Mouse (Mus musculus): ENCODE results near the gene Ptpn3. TPM values are rescaled to one million over a fixed set of nuclear protein-coding genes. Genes with fewer than 3 reads are reported as not detected.
A peak's percentile ranks its signal among the peaks of the same experiment; 100 is the strongest.

Gene Ptpn3
- polyA plus RNA-seq, 1 experiment from 2014 or later: 2.5 TPM

DNA sequence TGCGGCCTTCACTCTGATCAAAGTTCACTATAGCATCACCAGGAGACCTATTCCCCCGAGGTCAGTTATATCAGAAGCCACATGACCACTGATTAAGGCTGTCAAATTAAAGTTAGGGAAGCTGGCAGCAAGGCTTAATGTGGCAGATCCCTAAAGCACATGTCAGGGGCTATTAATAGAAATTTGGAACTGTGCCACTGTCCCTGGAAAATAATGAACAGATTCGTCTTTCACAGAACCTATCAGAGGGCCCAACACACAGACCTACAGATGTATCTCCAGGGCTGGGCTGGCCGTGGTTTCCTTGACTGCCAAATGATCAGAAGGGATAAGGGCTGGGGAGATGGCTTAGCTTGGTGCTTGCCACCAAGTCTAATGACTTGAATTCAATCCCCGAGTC is 65.1 kb downstream of the Ptpn3 start:
- Histone ChIP-seq H3K4me1 (ENCODE audit: insufficient read depth) (0 out of 2 replicates have a peak, but pooled peaks cover 3% of the 10 kb centered on the region), H3K4me3 (ENCODE audit: low read depth, low read length) (no peak overlapping the region), H3K9ac (replicated peaks) (no peak overlapping the region), H3K4me2 (ENCODE audit: low read depth, low read length) (no peak overlapping the region), H3K9me3 (ENCODE audit: low read length) (no peaks in the 10 kb centered on the region), H3K36me3 (replicated peaks; ENCODE audit: insufficient read depth, low read length) (no peaks in the 10 kb centered on the region), H3K27ac (ENCODE audit: low read depth) (no peak overlapping the region), H3K27me3 (ENCODE audit: insufficient read depth, low read length) (no peaks in the 10 kb centered on the region)
- no peak for DNase-seq
- WGBS (ENCODE audit: insufficient replicate concordance): 47% methylated on average over 5 of the region's 5 CpGs
- ATAC-seq: peak; percentile 45; the same call in 1 of the 2 replicates
- TF ChIP-seq EP300 (IDR thresholded peaks at IDR 0.05; ENCODE audit: low read depth): no peak

DNA sequence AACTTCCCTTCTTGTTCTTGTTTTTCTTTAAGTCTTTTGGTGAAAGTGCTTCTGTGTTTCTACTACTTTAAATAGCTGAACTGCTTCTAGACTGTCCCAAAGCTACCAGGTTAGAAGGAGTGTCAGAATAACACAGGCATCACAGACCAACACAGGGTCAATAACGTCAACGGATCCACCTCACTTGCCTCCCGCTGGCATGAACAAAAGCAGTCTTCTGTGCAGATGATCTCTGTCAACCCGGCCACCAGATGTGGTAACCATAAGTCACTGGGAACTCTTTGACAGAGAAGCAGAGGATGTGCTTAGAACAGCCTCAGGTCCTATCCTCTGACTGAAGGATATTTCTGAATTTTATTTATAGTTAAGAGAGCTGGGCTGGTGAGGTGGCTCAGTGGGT is 65.9 kb downstream of the Ptpn3 start:
- Histone ChIP-seq H3K36me3 (replicated peaks; ENCODE audit: insufficient read depth, low read length) (no peaks in the 10 kb centered on the region), H3K27me3 (ENCODE audit: insufficient read depth, low read length) (no peaks in the 10 kb centered on the region), H3K27ac (ENCODE audit: low read depth) (no peak overlapping the region), H3K9ac (replicated peaks) (no peak overlapping the region), H3K9me3 (ENCODE audit: low read length) (no peaks in the 10 kb centered on the region), H3K4me3 (ENCODE audit: low read depth, low read length) (no peak overlapping the region), H3K4me1 (ENCODE audit: insufficient read depth) (0 out of 2 replicates have a peak, but pooled peaks cover 3% of the 10 kb centered on the region), H3K4me2 (ENCODE audit: low read depth, low read length) (no peak overlapping the region)
- DNase-seq (no peak), ATAC-seq (no peak)
- WGBS (ENCODE audit: insufficient replicate concordance): 82% methylated on average over 4 of the region's 4 CpGs
- no peak for TF ChIP-seq EP300 (IDR thresholded peaks at IDR 0.05; ENCODE audit: low read depth)
- TF ChIP-seq CTCF (IDR thresholded peaks at IDR 0.05; ENCODE audit: low read depth): no peak

DNA sequence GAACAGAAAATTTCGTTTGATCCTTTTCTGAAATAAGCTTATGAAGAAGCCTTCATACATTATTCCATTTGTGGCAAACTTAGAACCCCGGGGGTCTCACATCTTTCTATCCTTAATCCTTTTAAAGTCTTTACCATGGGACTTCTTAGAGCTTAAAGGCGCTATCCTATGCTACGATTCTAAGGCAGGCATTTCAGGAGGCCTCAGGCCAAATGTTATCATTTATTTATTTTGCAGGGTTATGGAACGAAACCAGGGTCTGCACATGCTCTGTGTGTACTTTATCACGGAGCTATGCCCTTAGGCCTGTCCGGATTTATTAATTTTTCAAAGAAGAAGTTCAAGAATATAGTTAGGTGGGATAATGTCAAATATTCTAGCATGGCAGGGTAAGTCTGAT is 67.3 kb downstream of the Ptpn3 start:
- H3K27ac ChIP-seq (ENCODE audit: low read depth): no peak overlapping the region
- no peak overlapping the region for H3K4me3 ChIP-seq (ENCODE audit: low read depth, low read length)
- TF ChIP-seq CTCF (IDR thresholded peaks at IDR 0.05; ENCODE audit: low read depth) (no peak), EP300 (IDR thresholded peaks at IDR 0.05; ENCODE audit: low read depth) (no peak)
- ATAC-seq: no peak
- H3K36me3 ChIP-seq (replicated peaks; ENCODE audit: insufficient read depth, low read length): no peaks in the 10 kb centered on the region
- H3K4me1 ChIP-seq (ENCODE audit: insufficient read depth): 0 out of 2 replicates have a peak, but pooled peaks cover 3% of the 10 kb centered on the region
- H3K9ac ChIP-seq (replicated peaks): no peak overlapping the region
- 77% methylated on average over 7 of the region's 7 CpGs for WGBS (ENCODE audit: insufficient replicate concordance)
- no peaks in the 10 kb centered on the region for H3K27me3 ChIP-seq (ENCODE audit: insufficient read depth, low read length)
- H3K4me2 ChIP-seq (ENCODE audit: low read depth, low read length): no peak overlapping the region
- DNase-seq: no peak
- H3K9me3 ChIP-seq (ENCODE audit: low read length): no peaks in the 10 kb centered on the region

DNA sequence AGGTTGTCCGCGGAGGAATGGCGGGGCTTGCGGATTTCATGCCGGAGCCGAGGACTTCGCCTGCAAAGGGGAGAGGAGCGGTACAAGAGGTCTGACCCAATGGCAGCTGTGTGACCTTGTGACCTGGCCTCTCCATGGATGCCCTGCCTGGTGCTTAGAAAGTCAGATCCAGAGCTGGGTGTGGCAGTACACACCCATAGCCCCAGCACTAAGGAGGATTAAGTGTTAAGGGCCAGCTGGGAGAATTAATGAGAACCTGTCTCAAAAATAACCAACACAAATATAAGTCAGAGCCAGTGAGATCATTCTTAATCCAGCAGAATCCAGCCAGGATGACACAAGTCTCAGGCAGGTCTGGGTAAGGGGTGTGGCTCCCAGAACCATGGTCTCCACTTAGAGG is 69.2 kb downstream of the Ptpn3 start:
- H3K4me1 ChIP-seq (ENCODE audit: insufficient read depth): 0 out of 2 replicates have a peak, but pooled peaks cover 3% of the 10 kb centered on the region
- WGBS (ENCODE audit: insufficient replicate concordance): 95% methylated on average over 8 of the region's 8 CpGs
- no peak for ATAC-seq

GRCm38 (mm10) chr4:57231323-57231722 is 70.3 kb downstream of the Ptpn3 start:
- Histone ChIP-seq H3K4me1 (ENCODE audit: insufficient read depth) (no peaks in the 10 kb centered on the region), H3K27ac (ENCODE audit: low read depth) (no peak overlapping the region), H3K9ac (replicated peaks) (no peak overlapping the region), H3K27me3 (ENCODE audit: insufficient read depth, low read length) (no peaks in the 10 kb centered on the region), H3K36me3 (replicated peaks; ENCODE audit: insufficient read depth, low read length) (0 out of 2 replicates have a peak, but pooled peaks cover 2% of the 10 kb centered on the region), H3K4me3 (ENCODE audit: low read depth, low read length) (no peak overlapping the region), H3K9me3 (ENCODE audit: low read length) (no peaks in the 10 kb centered on the region), H3K4me2 (ENCODE audit: low read depth, low read length) (no peak overlapping the region)
- WGBS (ENCODE audit: insufficient replicate concordance): 79% methylated on average over 9 of the region's 9 CpGs
- ATAC-seq (no peak), DNase-seq (no peak)
- TF ChIP-seq CTCF (IDR thresholded peaks at IDR 0.05; ENCODE audit: low read depth) (no peak), EP300 (IDR thresholded peaks at IDR 0.05; ENCODE audit: low read depth) (no peak)

More for the DNA sequence above, 69.2 kb downstream of the Ptpn3 start:
- no peak overlapping the region for H3K9ac ChIP-seq (replicated peaks)
- no peak overlapping the region for H3K4me3 ChIP-seq (ENCODE audit: low read depth, low read length)
- H3K27me3 ChIP-seq (ENCODE audit: insufficient read depth, low read length): no peaks in the 10 kb centered on the region
- DNase-seq: no peak
- no peak overlapping the region for H3K4me2 ChIP-seq (ENCODE audit: low read depth, low read length)
- no peak for TF ChIP-seq EP300 (IDR thresholded peaks at IDR 0.05; ENCODE audit: low read depth)
- TF ChIP-seq CTCF (IDR thresholded peaks at IDR 0.05; ENCODE audit: low read depth): no peak
- H3K27ac ChIP-seq (ENCODE audit: low read depth): no peak overlapping the region
- 0 out of 2 replicates have a peak, but pooled peaks cover 2% of the 10 kb centered on the region for H3K36me3 ChIP-seq (replicated peaks; ENCODE audit: insufficient read depth, low read length)
- H3K9me3 ChIP-seq (ENCODE audit: low read length): no peaks in the 10 kb centered on the region

GRCm38 (mm10) chr4:57230341-57230740 is 71.3 kb downstream of the Ptpn3 start:
- 0 out of 2 replicates have a peak, but pooled peaks cover 2% of the 10 kb centered on the region for H3K36me3 ChIP-seq (replicated peaks; ENCODE audit: insufficient read depth, low read length)
- H3K4me1 ChIP-seq (ENCODE audit: insufficient read depth): no peaks in the 10 kb centered on the region
- ATAC-seq: no peak
- no peaks in the 10 kb centered on the region for H3K9me3 ChIP-seq (ENCODE audit: low read length)
- H3K27ac ChIP-seq (ENCODE audit: low read depth): no peak overlapping the region
- H3K27me3 ChIP-seq (ENCODE audit: insufficient read depth, low read length): no peaks in the 10 kb centered on the region
- H3K4me2 ChIP-seq (ENCODE audit: low read depth, low read length): no peak overlapping the region
- H3K4me3 ChIP-seq (ENCODE audit: low read depth, low read length): no peak overlapping the region
- no peak for DNase-seq
- H3K9ac ChIP-seq (replicated peaks): no peak overlapping the region
- 70% methylated on average over 7 of the region's 7 CpGs for WGBS (ENCODE audit: insufficient replicate concordance)
- TF ChIP-seq CTCF (IDR thresholded peaks at IDR 0.05; ENCODE audit: low read depth): no peak
- no peak for TF ChIP-seq EP300 (IDR thresholded peaks at IDR 0.05; ENCODE audit: low read depth)
